Mouse (Mus musculus) testis, adult 10 weeks (tissue): ENCODE data around the gene Il27. TPM values are rescaled to one million over a fixed set of nuclear protein-coding genes. Genes with fewer than 3 reads are reported as not detected.

Experiments
- polyA plus RNA-seq: library from polyadenylated mRNA; stranded (reverse); fragments of 350-450 nt; fragmentation: Illumina TruSeq; extraction: RNeasy Lipid Tissue Mini Kit (QIAGEN cat#74804); gene quantifications from one replicate; pipeline ENCODE4 v1.2.3, GENCODE M21; 2014; ENCODE audit warnings: low read depth, low replicate concordance

The Il27 gene
- polyA plus RNA-seq: not detected

GRCm38 (mm10) chr7:126594862-126595561 lies at the start of gene Il27:
TSS of gene Il27 (minus strand) at chr7:126594941.

GRCm38 (mm10) chr7:126630824-126631518 lies 36.2 kb upstream of the Il27 start, which contains the start of gene Nupr1:
TSS of gene Nupr1 (minus strand) at chr7:126630861.

GRCm38 (mm10) chr7:126585717-126586116 lies 9.0 kb downstream of the Il27 start, which contains the start of gene Cln3:
TSS of gene Cln3 (minus strand) at chr7:126585817.

GRCm38 (mm10) chr7:126584506-126584977 lies 10.2 kb downstream of the Il27 start, which contains the start of gene Apobr:
TSS of gene Apobr (plus strand) at chr7:126584942.

GRCm38 (mm10) chr7:126566094-126566765 lies 28.5 kb downstream of the Il27 start, which contains the start of gene Eif3c:
TSS of gene Eif3c (minus strand) at chr7:126566411.

Other genes with a start within 250 kb of the Il27 start
- gene Lat, start 225.4 kb downstream of the Il27 start, polyA plus RNA-seq: not detected
- gene Spns1, start 217.5 kb downstream of the Il27 start, polyA plus RNA-seq: 0.55 TPM
- 42.2 TPM for gene Nfatc2ip, start 198.2 kb downstream of the Il27 start, polyA plus RNA-seq
- 0.39 TPM for gene Cd19, start 180.1 kb downstream of the Il27 start, polyA plus RNA-seq
- gene Rabep2, start 166.2 kb downstream of the Il27 start, polyA plus RNA-seq: 0.59 TPM
- not detected for gene Atp2a1, start 131.8 kb downstream of the Il27 start, polyA plus RNA-seq
- gene Sh2b1, start 119.5 kb downstream of the Il27 start, polyA plus RNA-seq: 1.2 TPM
- gene Tufm, start 107.6 kb downstream of the Il27 start, polyA plus RNA-seq: 2.5 TPM
- 218 TPM for gene Atxn2l, start 91.5 kb downstream of the Il27 start, polyA plus RNA-seq
- gene Eif3c, start 28.5 kb downstream of the Il27 start, polyA plus RNA-seq: 352 TPM
- gene Apobr, start 10.0 kb downstream of the Il27 start, polyA plus RNA-seq: not detected
- 1.8 TPM for gene Cln3, start 9.1 kb downstream of the Il27 start, polyA plus RNA-seq
- 0.38 TPM for gene Nupr1, start 35.9 kb upstream of the Il27 start, polyA plus RNA-seq
- 38.3 TPM for gene Sgf29, start 54.4 kb upstream of the Il27 start, polyA plus RNA-seq
- 17.4 TPM for gene Sult1a1, start 81.5 kb upstream of the Il27 start, polyA plus RNA-seq
- gene Bola2, start 100.5 kb upstream of the Il27 start, polyA plus RNA-seq: 0.11 TPM
- gene Slx1b, start 100.8 kb upstream of the Il27 start, polyA plus RNA-seq: 0.78 TPM
- not detected for gene Coro1a, start 112.8 kb upstream of the Il27 start, polyA plus RNA-seq
- 33.6 TPM for gene Mapk3, start 164.7 kb upstream of the Il27 start, polyA plus RNA-seq
- gene Gdpd3, start 171.4 kb upstream of the Il27 start, polyA plus RNA-seq: 0.38 TPM
- 5.6 TPM for gene Ypel3, start 182.0 kb upstream of the Il27 start, polyA plus RNA-seq
- not detected for gene Tbx6, start 186.5 kb upstream of the Il27 start, polyA plus RNA-seq
- 58.9 TPM for gene Ppp4c, start 197.6 kb upstream of the Il27 start, polyA plus RNA-seq
- gene Fam57b, start 202.7 kb upstream of the Il27 start, polyA plus RNA-seq: 2.7 TPM
- 39.4 TPM for gene 4930451I11Rik, start 236.7 kb upstream of the Il27 start, polyA plus RNA-seq